Comparison of ENCODE assay signal across 8 mouse cellular contexts in genomic region chr5:142902506-142903314, GRCm38 (mm10). TPM values are rescaled to one million over a fixed set of nuclear protein-coding genes. Genes with fewer than 3 reads are reported as not detected.
DNase-seq lines count a peak whose midpoint lies in the region; ATAC-seq and TF ChIP-seq lines count a peak whose summit lies in the region.

No protein-coding gene starts in this region.

- ATAC-seq in forebrain, embryonic 14.5 days, result no peak
- ATAC-seq in liver, embryonic 12.5 days, result no peak
- no peak for ATAC-seq in stomach, postnatal 0 days (ENCODE audit: low FRiP score, low TSS enrichment)

- H3K9me3 ChIP-seq in forebrain, embryonic 14.5 days (replicated peaks; ENCODE audit: control insufficient read depth, low read length), result no peaks in the 10 kb centered on the region
- no peaks in the 10 kb centered on the region for H3K9me3 ChIP-seq in liver, embryonic 12.5 days (replicated peaks)
- H3K9me3 ChIP-seq in stomach, postnatal 0 days (ENCODE audit: control insufficient read depth, low read length), result no peaks in the 10 kb centered on the region

- 67% methylated on average over 5 of the region's 5 CpGs for WGBS in forebrain, embryonic 14.5 days
- 60% methylated on average over 5 of the region's 5 CpGs for WGBS in liver, embryonic 12.5 days (ENCODE audit: insufficient replicate concordance)
- WGBS in stomach, postnatal 0 days, result 42% methylated on average over 5 of the region's 5 CpGs

- H3K4me2 ChIP-seq in forebrain, embryonic 14.5 days (ENCODE audit: low read length), result peak overlapping the region; percentile 32
- peak overlapping the region; percentile 15; the same call in 1 of the 2 replicates for H3K4me2 ChIP-seq in liver, embryonic 12.5 days
- H3K4me2 ChIP-seq in stomach, postnatal 0 days (replicated peaks; ENCODE audit: low read depth), result peak overlapping the region; percentile 44

- DNase-seq in thymus, postnatal 4 days, result peak; percentile 33
- DNase-seq in thymus, postnatal 36 days, result no peak
- no peak for DNase-seq in forebrain, embryonic 14.5 days (ENCODE audit: low spot score)
- no peak for DNase-seq in stomach, postnatal 0 days (ENCODE audit: low spot score)
- DNase-seq in frontal cortex, postnatal 25 days (ENCODE audit: low spot score in 2 of 2), result no peak
- DNase-seq in kidney, postnatal 25 days, result no peak
- no peak for DNase-seq in left cerebral cortex, adult 9 months (ENCODE audit: low spot score in 2 of 2)

- H3K27me3 ChIP-seq in forebrain, embryonic 14.5 days (replicated peaks; ENCODE audit: control insufficient read depth, insufficient read depth, low read length), result no peaks in the 10 kb centered on the region
- no peaks in the 10 kb centered on the region for H3K27me3 ChIP-seq in liver, embryonic 12.5 days (replicated peaks)
- H3K27me3 ChIP-seq in stomach, postnatal 0 days (ENCODE audit: control insufficient read depth, insufficient read depth, low read length), result no peaks in the 10 kb centered on the region

- no peak for TF ChIP-seq EP300 in stomach, postnatal 0 days (optimal IDR thresholded peaks at IDR 0.05)

- H3K4me1 ChIP-seq in forebrain, embryonic 14.5 days (ENCODE audit: control insufficient read depth, insufficient read depth, low read length), result peaks cover 17% of the 10 kb centered on the region
- peaks cover 36% of the 10 kb centered on the region for H3K4me1 ChIP-seq in liver, embryonic 12.5 days
- H3K4me1 ChIP-seq in stomach, postnatal 0 days (replicated peaks; ENCODE audit: control insufficient read depth, insufficient read depth), result peaks cover 6% of the 10 kb centered on the region

- peaks cover 75% of the 10 kb centered on the region for H3K36me3 ChIP-seq in forebrain, embryonic 14.5 days (ENCODE audit: control insufficient read depth, insufficient read depth, low read length)
- H3K36me3 ChIP-seq in liver, embryonic 12.5 days, result peaks cover 69% of the 10 kb centered on the region
- H3K36me3 ChIP-seq in stomach, postnatal 0 days (ENCODE audit: control insufficient read depth, insufficient read depth, low read length), result peaks cover 31% of the 10 kb centered on the region

- H3K27ac ChIP-seq in forebrain, embryonic 14.5 days (ENCODE audit: low read depth, low read length), result peak overlapping the region; percentile 17; the same call in 1 of the 2 replicates
- peak overlapping the region; percentile 46 for H3K27ac ChIP-seq in liver, embryonic 12.5 days
- H3K27ac ChIP-seq in stomach, postnatal 0 days (replicated peaks), result peak overlapping the region; percentile 79

- H3K9ac ChIP-seq in forebrain, embryonic 14.5 days (ENCODE audit: low read length), result peak overlapping the region; percentile 40; the same call in 1 of the 2 replicates
- no peak overlapping the region for H3K9ac ChIP-seq in liver, embryonic 12.5 days
- peak overlapping the region; percentile 61 for H3K9ac ChIP-seq in stomach, postnatal 0 days (ENCODE audit: low read length)

- no peak overlapping the region for H3K4me3 ChIP-seq in forebrain, embryonic 14.5 days (ENCODE audit: low read depth, low read length)
- H3K4me3 ChIP-seq in liver, embryonic 12.5 days, result no peak overlapping the region
- H3K4me3 ChIP-seq in stomach, postnatal 0 days (ENCODE audit: low read depth, low read length), result peak overlapping the region; percentile 8; the same call in 1 of the 2 replicates

- TF ChIP-seq CTCF in stomach, postnatal 0 days (IDR thresholded peaks at IDR 0.05; ENCODE audit: low read depth), result no peak

RNA-seq across cellular contexts. Expression of gene Actb, which starts 3.8 kb away (rescaled TPM):
- 18,122 and 18,216 TPM in 2 replicates for polyA plus RNA-seq in forebrain, embryonic 14.5 days (2014; fragmentation: Nextera tagmentation; extraction: Ambion mirVana)
- polyA plus RNA-seq in liver, embryonic 12.5 days (2016; fragmentation: Nextera tagmentation; extraction: Ambion mirVana), result 7,775 and 7,997 TPM in 2 replicates
- 14,823 and 16,187 TPM in 2 replicates for polyA plus RNA-seq in stomach, postnatal 0 days (2015; fragmentation: Nextera tagmentation; extraction: Ambion mirVana)

RNA-seq across cellular contexts. Expression of gene Fbxl18, which starts 7.5 kb away (rescaled TPM):
- polyA plus RNA-seq in forebrain, embryonic 14.5 days (2014; fragmentation: Nextera tagmentation; extraction: Ambion mirVana), result 14.5 and 20.8 TPM in 2 replicates
- polyA plus RNA-seq in liver, embryonic 12.5 days (2016; fragmentation: Nextera tagmentation; extraction: Ambion mirVana), result 5.8 and 6.1 TPM in 2 replicates
- polyA plus RNA-seq in stomach, postnatal 0 days (2015; fragmentation: Nextera tagmentation; extraction: Ambion mirVana), result 5.0 and 5.3 TPM in 2 replicates

RNA-seq across cellular contexts. Expression of gene Fscn1, which starts 57.4 kb away (rescaled TPM):
- polyA plus RNA-seq in forebrain, embryonic 14.5 days (2014; fragmentation: Nextera tagmentation; extraction: Ambion mirVana), result 477 and 560 TPM in 2 replicates
- polyA plus RNA-seq in liver, embryonic 12.5 days (2016; fragmentation: Nextera tagmentation; extraction: Ambion mirVana), result 69.1 and 69.4 TPM in 2 replicates
- 42.0 and 42.7 TPM in 2 replicates for polyA plus RNA-seq in stomach, postnatal 0 days (2015; fragmentation: Nextera tagmentation; extraction: Ambion mirVana)

Comparison
In these comparisons a context has a peak if more than half of its experiments do, and no peak if none do; other contexts are left out.
1. H3K27ac ChIP-seq: peak in every context shown above with its lines; median percentile 79 in stomach, postnatal 0 days; 46 in liver, embryonic 12.5 days; 17 in forebrain, embryonic 14.5 days.